Mouse (Mus musculus) midbrain, postnatal 0 days (tissue): ENCODE data around the gene Mphosph9. TPM values are rescaled to one million over a fixed set of nuclear protein-coding genes. Genes with fewer than 3 reads are reported as not detected.
A peak's percentile ranks its signal among the peaks of the same experiment; 100 is the strongest.

Source experiments
- ATAC-seq: fragments of 200-750 bp; cut with Nextera tagmentation; 2 replicates; pipeline ENCODE4 v1.8.0; 2017; ENCODE audit warnings: moderate number of reproducible peaks, mild to moderate bottlenecking, moderate TSS enrichment, moderate library complexity; ENCODE audit not compliant: low FRiP score
- DNase-seq: peaks from one replicate; pipeline ENCODE4 v3.0.0-alpha.2; 2015; ENCODE audit warnings: low spot score
- H3K27ac ChIP-seq: fragments of 300-500 bp; sonication (generic); 2 replicates; pipeline ENCODE4 v1.5.1; 2014; ENCODE audit warnings: low read depth, mild to moderate bottlenecking, low read length, mixed read lengths
- H3K27me3 ChIP-seq: fragments of 300-500 bp; sonication (generic); 2 replicates; pipeline ENCODE4 v1.6.1; 2014; ENCODE audit warnings: low read length, control low read depth, mixed read lengths; ENCODE audit not compliant: insufficient read depth
- H3K36me3 ChIP-seq: fragments of 300-500 bp; sonication (generic); 2 replicates; pipeline ENCODE4 v1.6.1; 2014; ENCODE audit warnings: low read length, control low read depth, mixed read lengths; ENCODE audit not compliant: insufficient read depth
- H3K4me1 ChIP-seq: fragments of 300-500 bp; sonication (generic); 2 replicates; pipeline ENCODE4 v1.6.1; 2014; ENCODE audit warnings: mild to moderate bottlenecking, control low read depth, antibody characterized with exemption, low read length, mixed read lengths; ENCODE audit not compliant: insufficient read depth
- H3K4me2 ChIP-seq: fragments of 300-500 bp; sonication (generic); 2 replicates; pipeline ENCODE4 v1.6.1; 2014; ENCODE audit warnings: low read depth, mild to moderate bottlenecking, low read length, mixed read lengths; ENCODE audit not compliant: poor library complexity, severe bottlenecking
- H3K4me3 ChIP-seq: fragments of 300-500 bp; sonication (generic); 2 replicates; pipeline ENCODE4 v1.5.1; 2014; ENCODE audit warnings: low read depth, mild to moderate bottlenecking, low read length, moderate library complexity
- H3K9ac ChIP-seq: fragments of 300-500 bp; sonication (generic); replicated peaks from 2 replicates; pipeline ENCODE4 v1.6.1; 2014; ENCODE audit warnings: mild to moderate bottlenecking, low read length, moderate library complexity, mixed read lengths; ENCODE audit not compliant: poor library complexity, severe bottlenecking
- H3K9me3 ChIP-seq: fragments of 300-500 bp; sonication (generic); 2 replicates; pipeline ENCODE4 v1.6.1; 2016; ENCODE audit warnings: low read length, control low read depth
- CTCF ChIP-seq: IDR thresholded peaks from 2 replicates; pipeline ENCODE4 v1.5.1; 2016; ENCODE audit warnings: antibody characterized with exemption, mild to moderate bottlenecking
- WGBS: fragments of 180-500 bp; shearing (Covaris S2); extraction: QIAGEN DNeasy Blood & Tissue Kit; methylation state at CpG from one replicate; pipeline ENCODE4 v1.1.7; 2014; 5-methylcytosine and 5-hydroxymethylcytosine counted together
- polyA plus RNA-seq: library from polyadenylated mRNA; unstranded; fragments of >200 nt; fragmentation: Nextera tagmentation; extraction: Ambion mirVana; gene quantifications from 2 replicates; pipeline ENCODE4 v1.2.1, GENCODE M21; 2015
- total RNA-seq: library from RNA; depleted of rRNA; stranded (reverse); fragments of >200 nt; gene quantifications from 2 replicates; pipeline ENCODE4 v1.2.3, GENCODE M21; 2014

The Mphosph9 gene
- total and polyA plus RNA-seq, 2 experiments from 2014 or later = 9.6 to 19.0 TPM

- Histone ChIP-seq H3K27me3 (no peaks in the 10 kb centered on the region), H3K9me3 (no peaks in the 10 kb centered on the region), H3K36me3 (no peaks in the 10 kb centered on the region; the same call in 1 of the 2 replicates), H3K4me2 (no peak overlapping the region), H3K27ac (no peak overlapping the region), H3K4me3 (no peak overlapping the region), H3K9ac (no peak overlapping the region), H3K4me1 (no peaks in the 10 kb centered on the region)
- no peak for DNase-seq
- no peak for ATAC-seq
- 93% methylated on average over 6 of the region's 6 CpGs for WGBS
- TF ChIP-seq CTCF = no peak
Observed at GRCm38 (mm10) chr5:124216403-124216802, 111.4 kb downstream of the Mphosph9 start.

DNA sequence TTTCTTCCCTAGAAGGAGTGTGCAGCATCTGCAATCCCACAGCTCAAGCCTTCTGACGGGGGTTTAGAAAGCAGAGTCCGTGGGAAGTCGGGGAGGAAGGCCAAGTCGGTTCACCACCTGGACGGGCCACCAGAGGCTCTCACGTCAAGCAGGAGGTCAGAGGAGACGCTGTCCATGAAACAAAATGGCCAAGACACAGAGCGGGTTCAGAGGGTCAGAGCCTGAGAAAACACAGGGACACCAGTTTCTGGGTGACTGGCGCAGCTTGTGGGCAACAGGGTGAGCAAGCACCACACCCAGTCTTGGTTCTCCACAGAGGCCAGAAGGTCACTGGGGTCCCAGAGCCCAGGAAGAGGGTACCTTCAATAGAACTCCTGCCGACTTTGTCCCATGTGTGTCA, 112.1 kb downstream of the Mphosph9 start:
- DNase-seq = no peak
- no peaks in the 10 kb centered on the region for H3K9me3 ChIP-seq
- no peak for ATAC-seq
- H3K4me2 ChIP-seq = no peak overlapping the region
- H3K27ac ChIP-seq = no peak overlapping the region
- no peaks in the 10 kb centered on the region for H3K27me3 ChIP-seq
- WGBS = 86% methylated on average over 10 of the region's 10 CpGs
- no peaks in the 10 kb centered on the region for H3K4me1 ChIP-seq
- no peak overlapping the region for H3K4me3 ChIP-seq
- TF ChIP-seq CTCF = no peak
- H3K36me3 ChIP-seq = no peaks in the 10 kb centered on the region; the same call in 1 of the 2 replicates
- no peak overlapping the region for H3K9ac ChIP-seq

- 93% methylated on average over 14 of the region's 14 CpGs for WGBS
- Histone ChIP-seq H3K27me3 (no peaks in the 10 kb centered on the region), H3K4me2 (no peak overlapping the region), H3K9me3 (no peaks in the 10 kb centered on the region), H3K9ac (no peak overlapping the region), H3K4me1 (peaks cover 2% of the 10 kb centered on the region; the same call in 1 of the 2 replicates), H3K36me3 (no peaks in the 10 kb centered on the region; the same call in 1 of the 2 replicates), H3K4me3 (no peak overlapping the region), H3K27ac (no peak overlapping the region)
- DNase-seq (no peak), ATAC-seq (no peak)
- TF ChIP-seq CTCF = no peak
Observed at GRCm38 (mm10) chr5:124214516-124215145, 113.1 kb downstream of the Mphosph9 start.

- H3K4me1 ChIP-seq = peaks cover 2% of the 10 kb centered on the region; the same call in 1 of the 2 replicates
- no peak for ATAC-seq
- no peak overlapping the region for H3K4me3 ChIP-seq
- 84% methylated on average over 13 of the region's 13 CpGs for WGBS
- TF ChIP-seq CTCF = no peak
- no peak overlapping the region for H3K4me2 ChIP-seq
- DNase-seq = no peak
- H3K9me3 ChIP-seq = no peaks in the 10 kb centered on the region
- H3K27ac ChIP-seq = peak overlapping the region; percentile 26; the same call in 1 of the 2 replicates
- no peaks in the 10 kb centered on the region; the same call in 1 of the 2 replicates for H3K36me3 ChIP-seq
- H3K27me3 ChIP-seq = no peaks in the 10 kb centered on the region
- 0 out of 2 replicates have a peak overlapping the region, but pooled peaks have one; percentile 13 for H3K9ac ChIP-seq
Observed at GRCm38 (mm10) chr5:124213588-124214469, 113.9 kb downstream of the Mphosph9 start.

DNA sequence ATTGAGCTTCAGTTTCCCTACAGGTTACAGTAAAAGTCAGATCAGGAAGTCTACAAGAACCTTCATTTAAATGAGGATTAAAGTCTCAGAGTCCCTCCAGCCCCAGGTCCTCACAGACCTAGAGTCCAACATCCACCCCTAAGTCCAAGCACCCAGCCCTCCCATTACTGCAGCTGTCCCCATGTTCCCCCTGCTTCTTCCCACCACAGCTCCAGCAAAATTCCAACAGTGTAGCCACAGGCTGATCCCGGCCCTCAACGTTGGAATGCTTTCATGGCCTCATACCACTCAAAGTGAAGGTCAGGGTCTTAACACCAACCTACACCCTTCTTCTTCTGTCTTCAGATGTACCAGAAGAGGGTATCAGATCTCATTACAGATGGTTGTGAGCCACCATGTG, 116.1 kb downstream of the Mphosph9 start:
- no peak overlapping the region for H3K27ac ChIP-seq
- no peaks in the 10 kb centered on the region for H3K9me3 ChIP-seq
- no peaks in the 10 kb centered on the region; the same call in 1 of the 2 replicates for H3K36me3 ChIP-seq
- 79% methylated on average over 2 of the region's 2 CpGs for WGBS
- H3K4me2 ChIP-seq = no peak overlapping the region
- H3K4me1 ChIP-seq = peaks cover 3% of the 10 kb centered on the region; the same call in 1 of the 2 replicates
- H3K27me3 ChIP-seq = no peaks in the 10 kb centered on the region
- H3K4me3 ChIP-seq = no peak overlapping the region
- ATAC-seq (no peak), DNase-seq (no peak)
- no peak overlapping the region for H3K9ac ChIP-seq
- TF ChIP-seq CTCF = no peak
